Mouse (Mus musculus): ENCODE measurements around the gene Patl1. TPM values are rescaled to one million over a fixed set of nuclear protein-coding genes. Genes with fewer than 3 reads are reported as not detected.

Patl1 gene
- total and polyA plus RNA-seq, 3 experiments, result 5.4 to 33.5 TPM; not detected in 1

DNA sequence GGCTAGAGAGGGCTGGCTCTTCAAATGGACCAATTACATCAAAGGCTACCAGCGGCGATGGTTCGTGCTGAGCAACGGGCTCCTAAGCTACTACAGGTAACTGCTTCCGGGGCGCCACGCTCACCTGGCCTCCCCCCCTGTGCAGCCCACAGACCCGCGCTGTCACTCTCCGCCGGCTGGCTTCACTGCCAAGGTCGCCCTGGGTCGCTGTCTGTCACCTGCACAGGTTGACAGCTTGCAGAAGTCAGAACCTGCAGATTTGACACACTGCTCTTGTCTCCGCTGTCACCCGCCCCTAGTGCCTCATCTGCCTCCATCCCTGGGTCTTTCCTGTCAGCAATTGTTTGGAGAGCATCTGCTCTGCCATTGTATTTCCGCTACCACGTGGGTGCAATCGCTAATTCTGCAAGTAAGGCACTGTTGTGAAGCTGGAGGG lies 54.0 kb downstream of the Patl1 start:
- H3K4me1 ChIP-seq (ENCODE audit: control insufficient read depth in 1 of 2, insufficient read depth in 2 of 2, low read length in 2 of 2), result peaks cover 0 to 11% of the 10 kb centered on the region in 2 experiments; a peak in 2 of 4 replicates
- no peak overlapping the region for H3K27ac ChIP-seq (ENCODE audit: control insufficient read depth, low read depth, low read length)
- TF ChIP-seq POLR2AphosphoS2 (IDR thresholded peaks at IDR 0.05; ENCODE audit: low read length) (0 out of 2 replicates have a peak, but pooled peaks have one; percentile 41), HCFC1 (IDR thresholded peaks at IDR 0.05; ENCODE audit: low read depth, low read length) (peak; percentile 25; the same call in 1 of the 2 replicates), USF1 (IDR thresholded peaks at IDR 0.05; ENCODE audit: low read depth, low read length) (peak; percentile 31; the same call in 1 of the 2 replicates), MXI1 (IDR thresholded peaks at IDR 0.05; ENCODE audit: low read depth, low read length) (peak; percentile 96), ELF1 (IDR thresholded peaks at IDR 0.05; ENCODE audit: low read depth, low read length) (0 out of 2 replicates have a peak, but pooled peaks have one; percentile 24), SIN3A (IDR thresholded peaks at IDR 0.05; ENCODE audit: low read length) (peak; percentile 83; the same call in 1 of the 2 replicates), E2F4 (IDR thresholded peaks at IDR 0.05; ENCODE audit: borderline replicate concordance, low read depth, low read length) (no peak), TCF12 (IDR thresholded peaks at IDR 0.05; ENCODE audit: low read depth, low read length) (no peak), MYB (IDR thresholded peaks at IDR 0.05; ENCODE audit: low read depth, low read length) (no peak), ZMIZ1 (IDR thresholded peaks at IDR 0.05; ENCODE audit: low read depth, low read length) (no peak), MAX (IDR thresholded peaks at IDR 0.05; ENCODE audit: low read length) (peak; percentile 79), MYC (IDR thresholded peaks at IDR 0.05; ENCODE audit: low read depth, low read length) (0 out of 2 replicates have a peak, but pooled peaks have one; percentile 45), GABPA (IDR thresholded peaks at IDR 0.05; ENCODE audit: low read depth, low read length) (no peak), UBTF (IDR thresholded peaks at IDR 0.05; ENCODE audit: borderline replicate concordance, insufficient read depth, low read depth, low read length) (no peak), POLR2A (IDR thresholded peaks at IDR 0.05; ENCODE audit: control insufficient read depth in 1 of 2, insufficient read depth in 1 of 2, low read depth in 1 of 2, low read length in 2 of 2, poor library complexity in 1 of 2) (0 out of 4 replicates have a peak, but pooled peaks of 1 of the 2 experiments have one; percentile 5)

DNA sequence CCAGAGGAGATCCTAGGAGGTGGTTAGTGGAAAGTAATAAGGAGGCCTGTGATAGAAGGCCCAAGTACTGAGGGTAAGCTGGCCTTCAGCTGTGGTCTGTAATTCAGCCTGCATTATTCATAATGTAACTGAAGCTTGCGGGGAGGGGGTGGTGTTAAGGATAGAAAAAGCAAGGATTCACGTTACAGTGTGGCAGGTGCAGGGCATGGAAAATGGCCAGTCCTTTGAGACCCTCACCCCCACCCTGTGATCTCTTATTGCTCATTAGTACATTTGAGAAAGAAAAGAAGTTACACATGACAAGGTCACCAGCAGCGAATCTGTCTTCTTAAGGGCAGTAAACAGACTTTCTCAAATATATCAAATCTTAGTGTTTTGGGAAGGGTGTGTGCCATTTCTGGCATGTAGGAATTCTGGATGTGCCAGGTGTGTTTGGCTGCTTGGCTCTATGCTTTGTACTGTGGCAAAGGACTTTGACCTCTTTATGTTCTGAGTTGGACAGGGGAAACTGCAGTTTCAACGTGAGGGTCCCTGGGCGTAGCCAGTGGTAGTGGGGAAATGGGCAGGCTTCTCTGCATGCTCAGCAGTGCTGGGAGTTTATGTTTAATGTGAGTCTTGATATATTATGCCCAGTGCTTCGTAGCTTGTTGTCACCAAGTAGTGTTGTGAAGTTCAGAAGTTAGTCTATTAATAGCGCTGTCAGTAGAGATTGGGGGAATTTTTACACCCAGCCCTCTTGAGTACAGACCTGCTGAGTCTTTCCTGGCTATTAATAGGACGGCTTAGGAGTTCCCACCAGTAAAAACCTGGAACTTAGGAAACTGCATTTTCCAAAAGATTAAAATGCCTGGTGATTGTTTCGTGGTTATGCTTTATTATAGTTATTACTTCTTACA lies 57.2 kb downstream of the Patl1 start:
- TF ChIP-seq GABPA (IDR thresholded peaks at IDR 0.05; ENCODE audit: low read depth, low read length) (no peak), USF2 (IDR thresholded peaks at IDR 0.05; ENCODE audit: borderline replicate concordance in 1 of 2, insufficient read depth in 1 of 2, low read depth in 1 of 2, low read length in 2 of 2) (no peak), NELFE (IDR thresholded peaks at IDR 0.05; ENCODE audit: low read depth, low read length) (no peak), USF1 (IDR thresholded peaks at IDR 0.05; ENCODE audit: low read depth, low read length) (no peak), RCOR1 (IDR thresholded peaks at IDR 0.05; ENCODE audit: low read depth, low read length) (no peak), BHLHE40 (IDR thresholded peaks at IDR 0.05; ENCODE audit: borderline replicate concordance, low read depth, low read length) (no peak), MAZ (IDR thresholded peaks at IDR 0.05; ENCODE audit: low read depth, low read length) (no peak), POLR2A (IDR thresholded peaks at IDR 0.05; ENCODE audit: control insufficient read depth in 1 of 2, insufficient read depth in 1 of 2, low read depth in 1 of 2, low read length in 2 of 2, poor library complexity in 1 of 2) (no peak), TCF12 (IDR thresholded peaks at IDR 0.05; ENCODE audit: low read depth, low read length) (no peak), MXI1 (IDR thresholded peaks at IDR 0.05; ENCODE audit: low read depth, low read length) (no peak), ZC3H11A (IDR thresholded peaks at IDR 0.05; ENCODE audit: low read depth, low read length) (no peak), POLR2AphosphoS5 (IDR thresholded peaks at IDR 0.05; ENCODE audit: borderline replicate concordance, low read depth, low read length) (no peak), RAD21 (IDR thresholded peaks at IDR 0.05; ENCODE audit: low read depth, low read length) (no peak), SMC3 (IDR thresholded peaks at IDR 0.05; ENCODE audit: low read depth, low read length) (no peak), MYB (IDR thresholded peaks at IDR 0.05; ENCODE audit: low read depth, low read length) (no peak), CTCF (IDR thresholded peaks at IDR 0.05 in 2 of 3, conservative IDR thresholded peaks at IDR 0.05 in 1 of 3; ENCODE audit: control insufficient read depth in 1 of 3, insufficient read depth in 1 of 3, low read depth in 2 of 3, low read length in 3 of 3, poor library complexity in 1 of 3, severe bottlenecking in 1 of 3) (no peak), JUND (IDR thresholded peaks at IDR 0.05; ENCODE audit: low read depth, low read length) (no peak), E2F4 (IDR thresholded peaks at IDR 0.05; ENCODE audit: borderline replicate concordance, low read depth, low read length) (no peak)
- Histone ChIP-seq H3K9ac (ENCODE audit: control insufficient read depth, low read depth, low read length, poor library complexity, severe bottlenecking) (no peak overlapping the region), H3K9me3 (replicated peaks; ENCODE audit: insufficient read depth, low read length) (no peaks in the 10 kb centered on the region), H3K36me3 (ENCODE audit: control insufficient read depth in 1 of 2, insufficient read depth in 2 of 2, low read length in 2 of 2) (peaks cover 5 to 11% of the 10 kb centered on the region in 2 experiments), H3K27ac (ENCODE audit: control insufficient read depth, low read depth, low read length) (no peak overlapping the region), H3K4me1 (ENCODE audit: control insufficient read depth in 1 of 2, insufficient read depth in 2 of 2, low read length in 2 of 2) (peaks cover 0 to 11% of the 10 kb centered on the region in 2 experiments; a peak in 2 of 4 replicates), H3K79me2 (ENCODE audit: control insufficient read depth, insufficient read depth, low read length, poor library complexity) (peaks cover 31% of the 10 kb centered on the region), H3K4me3 (ENCODE audit: control insufficient read depth in 1 of 2, insufficient read depth in 1 of 2, low read depth in 2 of 2, low read length in 2 of 2) (no peak overlapping the region), H3K27me3 (ENCODE audit: control insufficient read depth in 1 of 2, insufficient read depth in 2 of 2, low read length in 2 of 2) (no peaks in the 10 kb centered on the region)
- no peak for DNase-seq (ENCODE audit: low read depth, low spot score)

More for the DNA sequence above, 54.0 kb downstream of the Patl1 start:
- H3K27me3 ChIP-seq (ENCODE audit: control insufficient read depth in 1 of 2, insufficient read depth in 2 of 2, low read length in 2 of 2), result no peaks in the 10 kb centered on the region
- peaks cover 3 to 11% of the 10 kb centered on the region in 2 experiments for H3K36me3 ChIP-seq (ENCODE audit: control insufficient read depth in 1 of 2, insufficient read depth in 2 of 2, low read length in 2 of 2)
- peaks cover 31% of the 10 kb centered on the region for H3K79me2 ChIP-seq (ENCODE audit: control insufficient read depth, insufficient read depth, low read length, poor library complexity)
- H3K9me3 ChIP-seq (replicated peaks; ENCODE audit: insufficient read depth, low read length), result no peaks in the 10 kb centered on the region
- peak overlapping the region; percentile 82 to 98 for H3K4me3 ChIP-seq (ENCODE audit: control insufficient read depth in 1 of 2, insufficient read depth in 1 of 2, low read depth in 2 of 2, low read length in 2 of 2)
- peak; percentile 65 for DNase-seq (ENCODE audit: low read depth, low spot score)
- peak overlapping the region; percentile 91 for H3K9ac ChIP-seq (ENCODE audit: control insufficient read depth, low read depth, low read length, poor library complexity, severe bottlenecking)
